Mouse (Mus musculus) megakaryocyte-erythroid progenitor cell, adult 5-6 weeks (primary cell): ENCODE measurements around the gene Cd93. TPM values are rescaled to one million over a fixed set of nuclear protein-coding genes. Genes with fewer than 3 reads are reported as not detected.

Experiments
- total RNA-seq, 2 experiments: library from RNA; stranded (forward) in 1 of 2; stranded (reverse) in 1 of 2; fragments of 200-1000, 215-1000 nt in 1 of 2; fragments of >200 nt in 1 of 2; fragmentation: Nextera tagmentation in 1 of 2; gene quantifications; 2 replicates each; pipeline ENCODE4 v1.2.3; 2014 to 2017

The Cd93 gene
- total RNA-seq, 2 experiments from 2014 or later, result 3.9 to 7.3 TPM

Other genes with a start within 250 kb of the Cd93 start
- not detected in 2 replicates for gene Sstr4, start 48.2 kb downstream of the Cd93 start, total RNA-seq (2014; fragmentation: Nextera tagmentation)
- not detected in 2 replicates for gene Sstr4, start 48.2 kb downstream of the Cd93 start, total RNA-seq (2017)
- gene Thbd, start 35.4 kb downstream of the Cd93 start, total RNA-seq (2014; fragmentation: Nextera tagmentation), result 0.52 and 3.5 TPM in 2 replicates
- 1.7 and 1.8 TPM in 2 replicates for gene Thbd, start 35.4 kb downstream of the Cd93 start, total RNA-seq (2017)
- gene Nxt1, start 229.0 kb upstream of the Cd93 start, total RNA-seq (2014; fragmentation: Nextera tagmentation), result 52.4 and 72.0 TPM in 2 replicates
- gene Nxt1, start 229.0 kb upstream of the Cd93 start, total RNA-seq (2017), result 29.0 and 31.2 TPM in 2 replicates
- gene Gzf1, start 237.5 kb upstream of the Cd93 start, total RNA-seq (2014; fragmentation: Nextera tagmentation), result 13.4 and 13.5 TPM in 2 replicates
- gene Gzf1, start 237.5 kb upstream of the Cd93 start, total RNA-seq (2017), result 13.5 and 14.1 TPM in 2 replicates